Mouse (Mus musculus): ENCODE results near the gene Ino80d. TPM values are rescaled to one million over a fixed set of nuclear protein-coding genes. Genes with fewer than 3 reads are reported as not detected.
"Not testable (repeated sequence)": the region's sequence is repeated elsewhere in the genome, so short reads cannot be mapped to it uniquely, and the experiment has no call there.

The Ino80d gene
- total RNA-seq (2021): 10 to 100 TPM; 28.8 to 34.6 TPM

GRCm38 (mm10) chr1:63114136-63114781, at the start of gene Ino80d:
Gene Ino80d (minus strand): TSS chr1:63114667.
- peak; percentile 74 to 78 for DNase-seq

- no peak for DNase-seq
These were observed 25.8 kb upstream of the Ino80d start for GRCm38 (mm10) chr1:63140231-63140630.

- not testable (repeated sequence) for DNase-seq
These were observed 24.1 kb upstream of the Ino80d start for GRCm38 (mm10) chr1:63138586-63138985.

GRCm38 (mm10) chr1:63137971-63138370, 23.5 kb upstream of the Ino80d start:
- no peak for DNase-seq

GRCm38 (mm10) chr1:63134530-63134929, 20.1 kb upstream of the Ino80d start:
- DNase-seq: no peak

- DNase-seq: no peak
These were observed 17.3 kb upstream of the Ino80d start for GRCm38 (mm10) chr1:63131766-63132165.

GRCm38 (mm10) chr1:63130883-63131282, 16.4 kb upstream of the Ino80d start:
- no peak for DNase-seq

GRCm38 (mm10) chr1:63129857-63130690, 15.6 kb upstream of the Ino80d start:
- no peak for DNase-seq

GRCm38 (mm10) chr1:63129273-63129672, 14.8 kb upstream of the Ino80d start:
- DNase-seq: no peak

- no peak for DNase-seq
These were observed 11.7 kb upstream of the Ino80d start for GRCm38 (mm10) chr1:63126206-63126605.

GRCm38 (mm10) chr1:63123823-63124450, 9.5 kb upstream of the Ino80d start:
- DNase-seq: no peak

GRCm38 (mm10) chr1:63122005-63122404, 7.5 kb upstream of the Ino80d start:
- DNase-seq: no peak

GRCm38 (mm10) chr1:63120382-63120781, 5.9 kb upstream of the Ino80d start:
- no peak for DNase-seq

- no peak for DNase-seq
These were observed 5.2 kb upstream of the Ino80d start for GRCm38 (mm10) chr1:63119675-63120074.

- DNase-seq: no peak
These were observed 1.1 kb upstream of the Ino80d start for GRCm38 (mm10) chr1:63115540-63115939.

GRCm38 (mm10) chr1:63115096-63115495, 629 bp upstream of the Ino80d start:
- no peak for DNase-seq

GRCm38 (mm10) chr1:63113274-63114135, 962 bp downstream of the Ino80d start:
- peak; percentile 50 to 56 for DNase-seq

- DNase-seq: peak in 1 of 2 experiments; percentile 13
These were observed 1.6 kb downstream of the Ino80d start for GRCm38 (mm10) chr1:63112865-63113261.

GRCm38 (mm10) chr1:63112151-63112864, 2.2 kb downstream of the Ino80d start:
- no peak for DNase-seq

GRCm38 (mm10) chr1:63110536-63111285, 3.8 kb downstream of the Ino80d start:
- no peak for DNase-seq
